Mouse (Mus musculus): Measurements from ENCODE around the gene Rpn2.

Rpn2 gene

DNA sequence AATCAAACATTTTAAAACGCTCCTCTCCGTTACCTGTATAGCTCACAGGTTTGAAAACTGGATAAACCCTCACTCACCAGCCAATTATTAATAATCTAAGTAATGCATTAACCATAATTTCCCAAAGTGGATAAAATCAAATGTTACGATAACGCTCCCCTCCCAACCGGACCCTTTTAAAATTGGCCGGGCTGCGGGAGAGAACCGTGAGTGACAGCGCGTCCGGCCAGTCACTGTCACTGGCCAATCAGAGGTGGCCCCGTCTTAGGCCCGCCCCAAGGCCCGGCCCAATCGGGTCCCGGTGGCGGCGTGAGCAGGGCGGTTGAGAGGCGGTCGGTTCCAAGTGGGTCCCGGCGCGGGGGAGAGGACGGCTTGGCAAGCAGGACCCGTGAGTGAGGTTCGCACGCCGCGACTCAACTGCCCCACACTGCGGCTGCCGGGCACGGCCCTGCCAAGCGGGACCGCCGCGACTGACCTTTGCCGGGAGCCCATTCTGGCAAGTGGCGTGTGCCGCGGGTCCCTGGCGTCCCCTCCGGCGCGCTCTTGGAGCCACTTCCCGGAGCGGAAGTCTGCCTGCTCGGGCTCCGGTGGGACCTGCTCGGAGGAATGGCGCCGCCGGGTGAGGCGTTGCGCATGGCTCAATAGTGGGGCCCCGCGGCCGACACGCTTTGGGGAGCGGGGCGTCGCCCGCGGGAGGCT is at the start of gene Rpn2:
Rpn2 (plus strand) TSS at position 301 of the 699 bp plus-strand sequence.
- peak; percentile 98 for DNase-seq

DNA sequence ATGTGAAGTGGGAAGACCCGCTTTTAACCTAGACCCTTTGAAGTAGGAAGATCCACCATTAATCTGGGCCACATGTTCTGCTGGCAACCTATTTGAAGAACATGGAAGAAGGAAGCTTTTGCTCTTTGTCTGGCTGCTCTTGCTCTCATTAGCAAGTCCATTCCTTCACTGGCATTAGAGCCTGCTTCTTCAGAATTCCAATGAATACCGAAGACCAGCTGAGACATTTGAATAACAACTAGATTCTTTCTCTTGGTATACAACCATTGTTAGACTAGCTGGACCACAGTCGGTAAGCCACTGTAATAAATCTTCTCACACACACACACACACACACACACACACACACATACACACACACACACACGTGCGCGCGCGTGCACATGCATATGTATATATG is 42.9 kb upstream of the Rpn2 start:
- no peak for DNase-seq

DNA sequence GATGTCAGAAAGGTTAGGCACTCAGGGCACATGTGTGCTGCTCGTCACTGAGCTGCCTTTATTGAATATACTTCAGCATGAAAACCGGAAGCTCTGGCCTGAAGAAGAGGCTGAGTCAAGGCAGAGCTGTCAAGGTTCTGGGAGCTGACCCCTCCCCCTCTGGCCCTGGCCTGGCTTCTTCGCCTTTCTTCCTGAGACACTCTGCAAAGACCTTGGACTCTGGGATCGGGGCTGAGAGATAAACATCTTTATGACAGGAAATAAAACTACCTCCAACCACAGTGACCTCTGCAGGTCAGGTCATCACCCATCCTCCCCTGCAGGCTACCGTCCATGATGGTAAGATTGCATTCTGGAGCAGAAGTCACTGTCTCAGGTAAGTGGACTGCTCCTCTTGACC is 33.8 kb upstream of the Rpn2 start:
- no peak for DNase-seq

DNA sequence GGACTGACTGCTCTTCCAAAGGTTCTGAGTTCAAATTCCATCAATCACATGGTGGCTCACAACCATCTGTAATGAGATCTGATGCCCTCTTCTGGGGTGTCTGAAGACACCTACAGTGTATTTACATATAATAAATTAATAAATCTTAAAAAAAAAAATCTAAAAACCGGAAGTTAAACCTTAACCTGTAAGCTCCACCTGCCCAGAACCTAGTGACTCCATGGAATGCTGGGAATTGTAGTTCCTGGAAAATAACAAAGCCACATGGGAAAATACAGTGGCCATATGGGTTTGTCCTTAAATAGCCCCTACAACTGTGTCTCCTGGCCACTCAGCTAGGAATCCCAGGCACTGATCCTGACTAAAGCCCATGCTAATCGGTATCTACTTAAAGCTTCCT is 33.2 kb upstream of the Rpn2 start:
- no peak for DNase-seq

DNA sequence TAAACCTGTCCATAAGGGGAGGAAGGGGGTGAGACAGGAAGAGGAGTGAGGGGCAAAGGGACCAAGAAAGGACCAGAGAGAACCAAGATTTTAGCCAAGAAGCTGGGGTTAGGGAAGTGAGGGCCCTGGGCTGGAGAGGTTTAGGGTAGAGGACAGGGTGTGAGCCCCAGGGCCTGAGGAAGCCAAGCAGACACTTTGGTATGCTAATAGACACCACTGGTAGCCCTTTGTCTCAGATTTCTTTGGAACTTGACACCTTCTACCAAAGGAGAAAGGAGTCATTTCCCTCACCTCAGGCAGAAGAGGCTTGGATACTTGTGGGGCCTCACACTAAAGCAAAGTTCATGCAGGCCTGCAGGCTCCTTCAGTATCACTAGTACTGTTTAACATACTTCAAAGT is 30.7 kb upstream of the Rpn2 start:
- DNase-seq = no peak

DNA sequence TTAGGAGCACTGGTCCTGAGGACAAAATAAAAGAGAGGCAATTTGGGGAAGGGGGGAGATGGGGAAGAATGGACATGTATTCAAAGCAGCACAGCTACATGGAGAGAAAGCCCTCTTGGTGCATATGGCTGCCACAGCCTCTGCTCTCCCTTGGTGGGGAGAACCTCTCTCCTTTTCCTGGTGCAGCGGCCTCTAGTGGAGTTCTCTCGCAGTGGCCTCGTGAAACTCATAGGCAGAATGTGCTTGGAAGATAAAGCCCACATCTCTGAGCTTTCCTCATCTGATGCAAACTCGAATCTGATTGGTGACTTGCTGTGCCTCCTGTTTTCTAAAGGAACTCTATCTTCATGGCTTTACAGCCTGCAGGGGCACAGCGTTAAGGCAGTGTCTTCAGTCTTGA is 19.1 kb upstream of the Rpn2 start:
- DNase-seq = peak; percentile 55

DNA sequence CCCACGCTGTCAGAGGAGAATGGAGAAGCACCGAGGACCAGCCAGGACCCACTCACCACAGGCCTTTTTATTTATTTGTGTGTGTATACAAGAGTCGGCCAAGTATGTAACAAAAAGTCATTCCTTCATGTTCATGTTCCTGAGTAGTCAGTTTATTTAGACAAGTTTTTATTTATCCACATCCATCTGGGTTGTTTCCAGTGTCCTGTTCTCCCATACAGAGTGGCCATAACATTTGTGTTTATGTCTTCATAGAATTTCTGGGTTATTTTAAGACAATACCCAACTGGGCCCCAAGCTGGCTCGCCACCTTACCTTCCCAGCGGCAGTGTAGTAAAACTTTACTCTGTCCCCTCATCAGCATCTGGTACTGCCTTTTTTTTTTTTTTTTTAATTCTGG is 16.9 kb upstream of the Rpn2 start:
- DNase-seq = no peak

DNA sequence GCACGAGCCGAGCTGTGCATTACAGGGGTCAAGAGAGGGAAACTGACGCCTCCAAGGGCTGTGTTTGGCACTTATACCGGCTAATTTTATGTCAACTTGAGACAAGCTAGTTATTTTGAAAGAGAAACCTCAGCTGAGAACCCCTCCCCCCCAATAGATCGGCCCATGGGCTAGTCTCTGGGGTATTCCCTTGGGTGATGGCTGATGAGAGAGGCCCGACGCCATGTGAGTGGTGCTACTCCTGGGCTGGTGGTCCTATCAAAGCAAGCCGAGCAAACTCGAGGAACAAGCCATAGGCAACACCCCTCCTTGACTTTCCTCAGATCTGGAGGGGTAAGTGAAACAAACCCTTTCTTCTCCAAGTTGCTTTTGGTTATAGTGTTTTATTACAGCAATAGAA is 16.3 kb upstream of the Rpn2 start:
- DNase-seq = no peak

DNA sequence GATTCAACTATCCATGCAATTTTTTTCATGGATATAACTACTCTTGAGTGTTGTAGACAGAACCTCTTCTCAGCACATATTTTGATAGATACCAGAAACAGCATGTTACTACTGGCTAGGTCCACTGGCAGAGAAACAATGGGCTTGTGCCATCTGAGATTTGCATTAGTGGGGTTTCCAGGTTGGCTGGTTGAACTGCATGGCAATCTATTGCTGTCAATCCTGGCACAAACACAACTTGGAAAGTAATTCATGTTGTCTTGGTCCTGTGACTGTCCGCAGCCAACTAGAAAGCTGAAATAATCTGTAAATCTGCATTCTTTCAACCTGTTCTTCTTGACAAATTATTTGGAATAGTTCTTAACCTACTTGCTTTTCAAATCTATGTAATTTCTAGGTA is 15.7 kb upstream of the Rpn2 start:
- DNase-seq = no peak

DNA sequence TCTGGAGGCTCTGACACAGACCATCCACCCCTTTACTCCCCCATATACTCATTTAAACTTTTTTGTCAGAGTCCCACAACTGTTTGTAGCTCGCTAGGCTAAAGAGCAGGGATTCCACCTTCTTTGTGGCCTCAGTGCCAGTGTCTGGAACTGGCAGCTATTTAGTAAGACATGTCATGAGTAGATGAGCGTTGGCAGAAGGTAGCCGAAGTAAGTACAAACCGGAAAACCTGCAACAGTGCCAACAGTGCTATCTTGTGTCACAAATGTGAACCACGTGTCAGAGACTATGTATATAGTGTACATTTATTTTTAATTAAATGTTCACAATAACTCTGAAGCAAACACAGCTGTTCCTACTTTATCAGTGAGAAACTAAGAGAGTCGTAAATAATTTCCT is 15.0 kb upstream of the Rpn2 start:
- no peak for DNase-seq

DNA sequence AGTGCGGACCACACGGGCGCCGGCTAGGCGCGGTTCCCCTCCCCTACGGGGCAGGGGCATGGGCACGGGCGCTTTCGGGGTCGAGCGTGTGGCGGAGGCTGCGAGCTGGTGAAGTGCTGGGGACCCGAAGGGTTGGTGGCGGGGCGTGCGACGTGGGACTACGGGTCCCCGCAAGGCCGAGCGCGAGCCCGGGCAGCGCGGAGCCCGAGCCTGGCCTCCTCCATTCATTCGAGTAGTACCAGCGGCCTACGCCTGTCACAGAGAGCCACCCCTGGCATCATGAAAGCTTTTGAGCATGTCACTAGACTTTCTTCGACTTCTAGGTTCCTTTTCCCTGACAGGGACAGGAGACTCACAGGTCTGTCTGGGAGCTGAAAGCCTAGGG is 591 bp downstream of the Rpn2 start, which contains the start of gene Mroh8:
Mroh8 (minus strand) TSS at position 134 of the 385 bp plus-strand sequence.
- no peak for DNase-seq

DNA sequence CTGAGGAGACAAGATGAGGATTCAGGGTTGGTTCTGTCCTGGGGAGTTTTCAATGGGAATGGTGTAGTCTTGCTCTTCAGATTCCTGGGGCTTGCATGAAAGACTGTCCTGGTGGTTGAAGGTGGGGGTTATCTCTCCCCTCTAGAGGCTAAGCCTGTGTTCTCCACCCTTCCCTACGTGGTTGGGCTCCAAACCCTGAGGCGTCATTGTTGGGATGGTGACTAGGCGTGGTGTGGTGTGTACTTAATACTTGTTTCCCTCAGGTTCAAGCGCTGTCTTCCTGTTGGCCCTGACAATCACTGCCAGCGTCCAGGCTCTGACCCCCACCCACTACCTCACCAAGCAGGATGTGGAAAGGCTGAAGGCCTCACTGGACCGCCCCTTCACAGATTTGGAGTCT is 4.5 kb downstream of the Rpn2 start:
- no peak for DNase-seq

DNA sequence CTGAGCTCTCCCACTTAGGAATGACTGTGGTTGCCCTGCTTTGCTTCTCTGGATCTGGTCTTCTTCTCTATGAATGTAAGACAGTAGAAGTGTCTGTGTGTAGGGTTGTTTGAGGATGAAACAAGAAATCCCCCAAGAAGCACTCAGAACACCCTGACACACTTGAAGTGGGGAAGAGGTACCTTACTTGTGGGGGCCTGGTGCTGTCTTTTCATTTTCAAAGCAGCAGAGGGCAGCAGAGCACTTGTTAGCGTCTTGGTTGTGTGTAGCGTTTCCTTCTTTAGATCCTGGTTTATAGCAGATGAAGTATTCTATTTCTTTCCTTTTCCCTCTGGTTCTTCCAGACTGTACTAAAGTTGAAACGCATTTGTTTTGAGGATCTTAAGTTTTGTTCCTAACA is 8.7 kb downstream of the Rpn2 start:
- DNase-seq = peak; percentile 56

DNA sequence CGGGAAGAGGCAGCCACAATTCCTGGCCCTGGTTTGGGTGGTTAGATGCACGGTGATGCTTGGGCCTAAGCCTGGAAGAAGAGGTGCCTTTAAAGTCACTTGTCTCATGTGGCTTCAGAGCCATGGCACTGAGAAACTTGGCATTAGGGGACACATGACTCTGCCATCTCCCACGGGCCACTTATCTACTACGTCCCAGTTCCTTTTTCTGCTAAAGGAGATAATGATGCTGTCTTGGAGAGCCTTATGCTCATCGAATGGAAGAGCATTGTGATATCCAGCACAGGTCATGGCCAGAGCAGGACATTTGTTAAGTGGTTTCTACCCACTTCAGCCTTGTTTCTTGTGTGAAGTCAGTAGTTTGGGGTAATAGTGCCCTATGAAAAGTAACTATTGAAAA is 10.2 kb downstream of the Rpn2 start:
- DNase-seq = no peak

DNA sequence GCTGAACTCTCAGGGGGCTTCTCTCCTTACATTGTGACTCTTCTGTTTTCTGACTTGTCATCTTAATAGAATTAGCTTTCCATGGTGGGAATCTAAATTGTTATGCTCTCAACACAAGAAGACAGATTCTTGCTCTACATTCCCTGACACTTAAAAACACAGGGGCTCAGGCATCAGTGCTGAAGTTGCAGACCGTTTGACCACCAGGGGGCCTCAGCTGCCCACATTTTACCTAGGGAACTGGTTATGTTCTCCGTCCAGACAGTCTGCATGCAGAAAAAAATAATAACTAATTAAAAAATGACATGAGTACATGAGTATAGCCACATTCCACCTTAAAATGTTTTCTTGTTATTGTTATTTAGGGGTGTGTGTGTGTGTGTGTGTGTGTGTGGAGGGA is 13.3 kb downstream of the Rpn2 start:
- peak; percentile 57 for DNase-seq

DNA sequence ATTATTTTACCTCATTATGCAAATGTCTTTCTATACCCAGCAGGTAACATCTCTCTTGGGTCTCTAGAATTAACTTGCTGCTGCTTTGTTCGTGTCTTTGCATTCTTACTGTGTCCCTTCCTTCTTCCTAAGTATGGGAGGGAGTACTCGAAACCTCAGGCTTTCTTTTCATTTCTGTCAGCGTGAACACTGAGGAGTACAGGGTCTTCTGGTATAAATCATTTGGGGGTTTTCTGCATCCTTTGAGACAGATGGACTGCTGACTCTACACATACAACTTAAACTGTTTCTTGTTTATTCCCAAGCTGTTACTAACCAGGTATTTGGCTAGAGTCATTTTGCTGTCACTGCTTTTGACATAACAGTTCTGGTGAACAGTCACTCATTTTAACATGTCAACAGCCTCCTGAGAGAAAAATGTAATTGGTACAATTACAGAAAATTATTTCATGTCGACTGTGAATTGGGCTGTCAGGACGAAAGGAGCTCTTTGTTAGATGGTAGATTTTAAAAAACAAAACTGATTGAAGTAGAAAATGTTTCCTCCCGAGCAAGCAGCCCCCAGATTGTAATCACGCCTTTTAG is 17.4 kb downstream of the Rpn2 start:
- DNase-seq = no peak

DNA sequence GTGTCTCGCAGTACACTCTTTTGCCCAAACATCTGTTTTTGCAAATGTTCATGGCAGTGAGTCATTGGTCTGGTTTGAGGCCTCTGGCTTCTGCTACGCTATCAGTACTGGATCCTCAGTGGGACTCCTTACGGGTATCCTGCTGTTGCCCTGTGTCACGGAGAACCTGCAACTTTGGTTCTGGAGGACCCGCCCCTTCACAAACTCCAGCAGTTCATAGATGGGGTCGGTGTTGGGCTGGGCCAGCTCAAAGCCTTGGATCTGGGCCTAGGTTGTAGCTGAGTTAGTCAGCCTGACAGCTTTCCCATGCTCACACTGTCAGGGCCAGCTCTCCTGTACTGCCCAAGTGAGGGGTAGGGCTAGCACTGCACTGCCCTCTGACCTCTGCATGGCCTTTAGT is 21.2 kb downstream of the Rpn2 start:
- DNase-seq = no peak

DNA sequence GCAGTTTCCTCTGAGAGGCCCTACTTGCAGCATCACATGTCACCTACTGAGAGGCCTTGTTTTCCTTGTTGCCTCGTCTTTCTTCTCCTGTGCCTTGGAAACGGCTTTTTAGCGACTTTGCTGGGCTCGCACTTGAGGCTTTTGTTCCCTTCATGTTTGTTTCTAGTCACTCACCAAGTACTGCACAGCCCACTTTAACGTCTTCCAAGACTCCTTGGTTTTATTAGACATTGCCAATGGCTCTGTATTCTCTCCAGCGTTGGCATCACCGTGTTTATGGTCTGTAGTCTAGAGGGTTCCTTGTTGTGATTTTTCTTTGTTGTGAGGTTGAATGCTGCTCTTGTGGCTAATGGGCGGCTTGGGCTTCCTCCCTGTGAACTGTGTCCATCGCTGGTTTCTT is 24.3 kb downstream of the Rpn2 start:
- no peak for DNase-seq

DNA sequence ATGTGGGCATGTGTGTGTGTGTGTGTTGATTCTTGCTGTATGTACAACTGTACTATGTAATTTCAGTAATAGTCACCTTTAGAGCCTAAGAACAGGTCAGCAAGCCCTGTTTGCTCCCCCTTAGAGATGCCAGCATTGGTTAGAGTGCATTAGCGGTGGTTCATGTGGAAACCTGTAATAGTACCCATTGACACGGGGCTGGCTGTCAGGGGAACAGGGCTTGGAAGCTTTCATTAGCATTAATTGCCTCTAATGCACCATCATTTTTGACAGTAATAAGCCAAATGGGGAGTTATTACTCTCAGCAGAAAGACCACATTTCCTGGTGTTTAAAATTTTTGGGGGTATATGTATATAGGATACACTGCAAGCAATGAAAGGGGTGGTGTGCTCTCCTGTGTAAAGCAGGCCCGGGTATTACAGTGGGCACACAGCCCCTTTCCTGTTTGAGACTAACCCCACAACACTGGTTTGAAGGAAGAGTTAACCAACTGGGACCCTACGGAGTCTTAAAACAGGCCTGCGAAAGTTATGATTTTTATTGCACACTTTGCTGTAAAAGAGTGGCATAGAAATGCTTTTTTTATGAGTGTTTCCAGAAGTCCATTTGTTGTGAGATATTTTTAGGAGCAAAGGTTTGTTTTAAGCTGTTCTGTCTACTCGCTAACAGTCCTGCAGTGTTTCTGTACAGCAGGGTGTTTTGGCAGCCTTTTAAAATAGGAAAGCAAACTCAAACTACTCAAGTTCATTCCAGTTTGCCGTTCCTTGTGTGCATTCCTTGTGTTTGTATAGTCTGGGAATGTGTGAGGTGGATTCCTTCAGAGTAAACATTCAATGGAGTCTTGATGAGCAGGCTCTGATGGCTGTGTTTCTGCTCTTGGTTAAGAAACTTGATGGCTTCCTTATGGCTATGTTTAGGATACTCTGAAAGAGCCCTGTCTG is 27.5 kb downstream of the Rpn2 start:
- DNase-seq = no peak

DNA sequence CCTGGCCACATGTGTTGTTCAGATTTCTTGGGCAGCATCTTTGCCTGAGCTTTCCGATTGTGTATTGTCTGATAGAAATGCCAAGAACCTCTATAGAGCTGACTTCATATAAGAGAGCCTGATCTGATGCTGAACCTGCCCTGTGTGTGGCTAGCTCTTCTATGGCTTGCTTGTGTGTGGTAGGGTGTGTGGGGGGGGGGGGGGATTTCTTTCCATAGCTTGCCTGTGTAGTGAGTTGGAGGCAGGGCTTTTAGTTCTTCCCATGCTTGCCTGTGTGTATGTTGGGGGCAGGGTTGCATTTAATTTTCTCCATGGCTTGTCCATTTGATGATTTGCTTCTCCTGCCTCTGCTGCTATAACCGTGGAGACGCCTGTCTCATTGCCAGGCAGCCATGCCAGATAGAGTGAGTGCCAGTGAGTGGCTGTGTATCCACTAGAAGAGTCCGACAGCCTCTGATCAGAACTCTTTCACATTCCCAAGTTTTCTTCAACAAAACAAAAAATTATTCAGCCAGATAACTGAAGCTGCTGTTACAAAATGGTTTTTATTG is 29.0 kb downstream of the Rpn2 start:
- no peak for DNase-seq

DNA sequence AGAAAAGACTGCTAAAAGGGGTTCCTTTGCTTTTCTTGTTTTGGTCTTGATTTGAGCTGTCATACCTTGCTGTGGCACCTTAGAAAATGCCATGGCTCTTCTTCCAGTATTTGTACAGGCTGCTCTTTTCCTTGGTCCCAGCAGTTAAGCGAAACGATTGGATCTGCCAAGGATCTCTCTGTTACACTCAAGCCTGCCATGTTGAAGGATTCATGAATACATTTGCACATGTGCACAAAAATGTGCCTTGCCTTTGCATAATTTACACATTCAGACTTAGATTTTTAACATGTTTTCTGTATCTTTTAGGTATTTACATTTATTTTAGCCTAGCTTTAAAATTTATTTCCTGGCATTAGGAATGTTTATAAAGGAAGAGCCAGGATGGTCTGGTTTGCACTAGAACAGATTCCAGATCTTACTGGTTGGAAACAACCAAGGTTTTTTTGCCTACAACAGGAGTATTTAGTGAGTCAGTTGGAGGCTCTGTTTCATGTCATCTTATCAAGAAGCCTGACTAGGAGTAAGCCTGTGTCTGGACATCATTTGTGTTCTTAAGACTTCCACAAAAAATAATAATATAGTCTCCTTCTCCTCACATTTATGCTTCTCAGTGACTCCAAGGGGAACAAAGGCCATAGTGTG is 29.6 kb downstream of the Rpn2 start:
- DNase-seq = no peak

DNA sequence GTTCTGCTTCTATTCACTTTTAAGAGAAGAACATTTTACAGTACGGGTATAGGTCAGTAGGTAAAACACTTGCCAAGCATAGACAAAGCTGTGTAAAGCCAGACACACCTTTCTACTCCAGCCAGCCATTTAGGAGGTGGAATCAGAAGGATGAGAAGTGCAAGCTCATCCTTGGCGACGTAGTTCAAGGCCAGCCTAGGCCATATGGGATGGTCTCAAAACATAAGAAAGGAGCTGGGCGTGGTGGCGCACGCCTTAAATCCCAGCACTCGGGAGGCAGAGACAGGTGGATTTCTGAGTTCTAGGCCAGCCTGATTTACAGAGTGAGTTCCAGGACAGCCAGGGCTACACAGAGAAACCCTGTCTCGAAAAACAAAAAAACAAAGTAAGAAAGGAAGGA is 30.8 kb downstream of the Rpn2 start:
- DNase-seq = no peak

DNA sequence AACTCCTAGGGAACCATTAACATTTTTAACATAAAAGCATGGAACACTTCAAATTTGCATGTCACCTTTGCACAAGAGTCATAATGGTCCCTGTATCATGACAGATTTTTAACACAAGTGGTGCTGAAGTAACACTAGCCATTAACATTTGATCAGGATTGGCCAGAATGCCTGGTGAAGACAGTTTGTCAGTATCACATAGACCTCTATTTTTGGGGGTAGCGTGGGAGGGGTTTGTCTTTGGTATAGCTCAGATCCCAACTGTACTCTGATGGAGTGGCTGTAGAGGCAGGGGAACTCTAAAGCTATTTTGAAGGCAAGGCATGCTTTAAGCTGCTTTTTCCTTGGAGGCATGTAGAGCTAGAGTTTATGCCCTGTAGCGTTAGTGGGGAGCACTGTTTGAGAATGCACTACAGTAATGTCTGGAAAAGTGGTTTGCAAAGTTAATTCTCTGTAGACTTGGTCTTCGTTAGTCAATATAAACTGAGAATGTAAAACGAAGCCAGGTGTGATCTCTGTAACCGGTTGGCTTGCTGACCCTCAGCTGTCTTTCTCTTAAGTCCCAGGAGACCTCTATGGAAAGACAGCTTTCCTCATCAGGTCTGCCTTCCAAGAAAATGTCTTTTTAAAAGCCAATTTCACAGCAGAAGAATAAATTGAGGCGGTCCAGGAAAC is 32.3 kb downstream of the Rpn2 start:
- no peak for DNase-seq
